Mouse (Mus musculus): ENCODE measurements around the gene Gpr176. TPM values are rescaled to one million over a fixed set of nuclear protein-coding genes. Genes with fewer than 3 reads are reported as not detected.

Gene Gpr176
- polyA plus RNA-seq, 1 experiment, result 4.7 TPM

GRCm38 (mm10) chr2:118412821-118413220 lies 39.6 kb upstream of the Gpr176 start:
- H3K4me3 ChIP-seq (ENCODE audit: insufficient read depth, poor library complexity, severe bottlenecking), result no peak overlapping the region
- H3ac ChIP-seq (ENCODE audit: control insufficient read depth, insufficient read length, low read depth), result no peak overlapping the region
- TF ChIP-seq MYOD1 (IDR thresholded peaks at IDR 0.05; ENCODE audit: control insufficient read depth, insufficient read length, low read depth) (no peak), USF1 (IDR thresholded peaks at IDR 0.05; ENCODE audit: low read depth) (no peak), MAX (IDR thresholded peaks at IDR 0.05) (no peak), CEBPB (IDR thresholded peaks at IDR 0.05; ENCODE audit: low read depth) (no peak), FOSL1 (IDR thresholded peaks at IDR 0.05; ENCODE audit: insufficient read depth, low read length, poor library complexity, severe bottlenecking) (no peak), MYOG (IDR thresholded peaks at IDR 0.05; ENCODE audit: control insufficient read depth, extremely low read depth, insufficient read length) (no peak), CTCF (IDR thresholded peaks at IDR 0.05; ENCODE audit: control insufficient read depth, insufficient read depth, insufficient read length) (no peak)
- no peaks in the 10 kb centered on the region for H3K27me3 ChIP-seq (ENCODE audit: control insufficient read depth, insufficient read depth, insufficient read length)
- peaks cover 45% of the 10 kb centered on the region for H3K36me3 ChIP-seq (ENCODE audit: control insufficient read depth, insufficient read depth)
- no peaks in the 10 kb centered on the region for H3K79me3 ChIP-seq (ENCODE audit: low read depth)
- H3K79me2 ChIP-seq (ENCODE audit: control insufficient read depth, insufficient read depth), result no peaks in the 10 kb centered on the region

- Histone ChIP-seq H3K36me3 (ENCODE audit: control insufficient read depth, insufficient read depth) (peaks cover 38% of the 10 kb centered on the region), H3K79me3 (ENCODE audit: low read depth) (no peaks in the 10 kb centered on the region), H3K79me2 (ENCODE audit: control insufficient read depth, insufficient read depth) (no peaks in the 10 kb centered on the region), H3K27me3 (ENCODE audit: control insufficient read depth, insufficient read depth, insufficient read length) (no peaks in the 10 kb centered on the region), H3ac (ENCODE audit: control insufficient read depth, insufficient read length, low read depth) (no peak overlapping the region), H3K4me3 (ENCODE audit: insufficient read depth, poor library complexity, severe bottlenecking) (no peak overlapping the region)
- TF ChIP-seq CTCF (IDR thresholded peaks at IDR 0.05; ENCODE audit: control insufficient read depth, insufficient read depth, insufficient read length) (no peak), MYOD1 (IDR thresholded peaks at IDR 0.05; ENCODE audit: control insufficient read depth, insufficient read length, low read depth) (peak; percentile 55), MAX (IDR thresholded peaks at IDR 0.05) (peak; percentile 11)
These were observed 35.2 kb upstream of the Gpr176 start for GRCm38 (mm10) chr2:118408336-118408895.

GRCm38 (mm10) chr2:118406811-118407210 lies 33.6 kb upstream of the Gpr176 start:
- no peak overlapping the region for H3ac ChIP-seq (ENCODE audit: control insufficient read depth, insufficient read length, low read depth)
- no peaks in the 10 kb centered on the region for H3K27me3 ChIP-seq (ENCODE audit: control insufficient read depth, insufficient read depth, insufficient read length)
- no peak for TF ChIP-seq MAX (IDR thresholded peaks at IDR 0.05)
- H3K79me3 ChIP-seq (ENCODE audit: low read depth), result no peaks in the 10 kb centered on the region
- no peaks in the 10 kb centered on the region for H3K79me2 ChIP-seq (ENCODE audit: control insufficient read depth, insufficient read depth)
- H3K36me3 ChIP-seq (ENCODE audit: control insufficient read depth, insufficient read depth), result peaks cover 31% of the 10 kb centered on the region
- H3K4me3 ChIP-seq (ENCODE audit: insufficient read depth, poor library complexity, severe bottlenecking), result no peak overlapping the region

- TF ChIP-seq CEBPB (IDR thresholded peaks at IDR 0.05; ENCODE audit: low read depth) (no peak), CTCF (IDR thresholded peaks at IDR 0.05; ENCODE audit: control insufficient read depth, insufficient read depth, insufficient read length) (no peak), MYOG (IDR thresholded peaks at IDR 0.05; ENCODE audit: control insufficient read depth, extremely low read depth, insufficient read length) (no peak), MYOD1 (IDR thresholded peaks at IDR 0.05; ENCODE audit: control insufficient read depth, insufficient read length, low read depth) (no peak), USF1 (IDR thresholded peaks at IDR 0.05; ENCODE audit: low read depth) (no peak), FOSL1 (IDR thresholded peaks at IDR 0.05; ENCODE audit: insufficient read depth, low read length, poor library complexity, severe bottlenecking) (no peak), MAX (IDR thresholded peaks at IDR 0.05) (no peak)
- H3K36me3 ChIP-seq (ENCODE audit: control insufficient read depth, insufficient read depth), result peaks cover 25% of the 10 kb centered on the region
- no peaks in the 10 kb centered on the region for H3K79me2 ChIP-seq (ENCODE audit: control insufficient read depth, insufficient read depth)
- no peaks in the 10 kb centered on the region for H3K27me3 ChIP-seq (ENCODE audit: control insufficient read depth, insufficient read depth, insufficient read length)
- no peak overlapping the region for H3K4me3 ChIP-seq (ENCODE audit: insufficient read depth, poor library complexity, severe bottlenecking)
- H3ac ChIP-seq (ENCODE audit: control insufficient read depth, insufficient read length, low read depth), result no peak overlapping the region
- H3K79me3 ChIP-seq (ENCODE audit: low read depth), result no peaks in the 10 kb centered on the region
These were observed 32.3 kb upstream of the Gpr176 start for GRCm38 (mm10) chr2:118405568-118405967.

- H3ac ChIP-seq (ENCODE audit: control insufficient read depth, insufficient read length, low read depth), result no peak overlapping the region
- H3K79me2 ChIP-seq (ENCODE audit: control insufficient read depth, insufficient read depth), result no peaks in the 10 kb centered on the region
- no peaks in the 10 kb centered on the region for H3K27me3 ChIP-seq (ENCODE audit: control insufficient read depth, insufficient read depth, insufficient read length)
- peaks cover 23% of the 10 kb centered on the region for H3K36me3 ChIP-seq (ENCODE audit: control insufficient read depth, insufficient read depth)
- TF ChIP-seq MYOG (IDR thresholded peaks at IDR 0.05; ENCODE audit: control insufficient read depth, extremely low read depth, insufficient read length) (no peak), USF1 (IDR thresholded peaks at IDR 0.05; ENCODE audit: low read depth) (no peak), CTCF (IDR thresholded peaks at IDR 0.05; ENCODE audit: control insufficient read depth, insufficient read depth, insufficient read length) (no peak), FOSL1 (IDR thresholded peaks at IDR 0.05; ENCODE audit: insufficient read depth, low read length, poor library complexity, severe bottlenecking) (no peak), MAX (IDR thresholded peaks at IDR 0.05) (no peak), MYOD1 (IDR thresholded peaks at IDR 0.05; ENCODE audit: control insufficient read depth, insufficient read length, low read depth) (no peak), CEBPB (IDR thresholded peaks at IDR 0.05; ENCODE audit: low read depth) (no peak)
- H3K4me3 ChIP-seq (ENCODE audit: insufficient read depth, poor library complexity, severe bottlenecking), result no peak overlapping the region
- no peaks in the 10 kb centered on the region for H3K79me3 ChIP-seq (ENCODE audit: low read depth)
These were observed 31.1 kb upstream of the Gpr176 start for GRCm38 (mm10) chr2:118404336-118404735.

- peaks cover 2% of the 10 kb centered on the region for H3K79me3 ChIP-seq (ENCODE audit: low read depth)
- no peak overlapping the region for H3ac ChIP-seq (ENCODE audit: control insufficient read depth, insufficient read length, low read depth)
- H3K79me2 ChIP-seq (ENCODE audit: control insufficient read depth, insufficient read depth), result peaks cover under 1% of the 10 kb centered on the region
- TF ChIP-seq MYOG (IDR thresholded peaks at IDR 0.05; ENCODE audit: control insufficient read depth, extremely low read depth, insufficient read length) (no peak), MAX (IDR thresholded peaks at IDR 0.05) (no peak), CEBPB (IDR thresholded peaks at IDR 0.05; ENCODE audit: low read depth) (no peak), MYOD1 (IDR thresholded peaks at IDR 0.05; ENCODE audit: control insufficient read depth, insufficient read length, low read depth) (no peak), FOSL1 (IDR thresholded peaks at IDR 0.05; ENCODE audit: insufficient read depth, low read length, poor library complexity, severe bottlenecking) (no peak), CTCF (IDR thresholded peaks at IDR 0.05; ENCODE audit: control insufficient read depth, insufficient read depth, insufficient read length) (no peak), USF1 (IDR thresholded peaks at IDR 0.05; ENCODE audit: low read depth) (no peak)
- H3K36me3 ChIP-seq (ENCODE audit: control insufficient read depth, insufficient read depth), result peaks cover 23% of the 10 kb centered on the region
- H3K4me3 ChIP-seq (ENCODE audit: insufficient read depth, poor library complexity, severe bottlenecking), result no peak overlapping the region
- no peaks in the 10 kb centered on the region for H3K27me3 ChIP-seq (ENCODE audit: control insufficient read depth, insufficient read depth, insufficient read length)
These were observed 28.9 kb upstream of the Gpr176 start for GRCm38 (mm10) chr2:118401834-118402727.

All from C2C12 (cell line).